Mouse (Mus musculus) layer of hippocampus, postnatal 10 days (tissue): Measurements from ENCODE around the gene Senp1. TPM values are rescaled to one million over a fixed set of nuclear protein-coding genes. Genes with fewer than 3 reads are reported as not detected.
A peak's percentile ranks its signal among the peaks of the same experiment; 100 is the strongest.

ENCODE experiments used
- DNase-seq, 2 experiments: peaks; one replicate each; pipeline ENCODE4 v3.0.0; 2021; ENCODE audit warnings: low spot score in 2 of 2
- total RNA-seq, 2 experiments: library from RNA; stranded (reverse); gene quantifications; 2 replicates each; pipeline ENCODE4 v1.2.3; 2021

Senp1 gene
- total RNA-seq, 2 experiments from 2014 or later: 14.2 to 17.5 TPM

DNA sequence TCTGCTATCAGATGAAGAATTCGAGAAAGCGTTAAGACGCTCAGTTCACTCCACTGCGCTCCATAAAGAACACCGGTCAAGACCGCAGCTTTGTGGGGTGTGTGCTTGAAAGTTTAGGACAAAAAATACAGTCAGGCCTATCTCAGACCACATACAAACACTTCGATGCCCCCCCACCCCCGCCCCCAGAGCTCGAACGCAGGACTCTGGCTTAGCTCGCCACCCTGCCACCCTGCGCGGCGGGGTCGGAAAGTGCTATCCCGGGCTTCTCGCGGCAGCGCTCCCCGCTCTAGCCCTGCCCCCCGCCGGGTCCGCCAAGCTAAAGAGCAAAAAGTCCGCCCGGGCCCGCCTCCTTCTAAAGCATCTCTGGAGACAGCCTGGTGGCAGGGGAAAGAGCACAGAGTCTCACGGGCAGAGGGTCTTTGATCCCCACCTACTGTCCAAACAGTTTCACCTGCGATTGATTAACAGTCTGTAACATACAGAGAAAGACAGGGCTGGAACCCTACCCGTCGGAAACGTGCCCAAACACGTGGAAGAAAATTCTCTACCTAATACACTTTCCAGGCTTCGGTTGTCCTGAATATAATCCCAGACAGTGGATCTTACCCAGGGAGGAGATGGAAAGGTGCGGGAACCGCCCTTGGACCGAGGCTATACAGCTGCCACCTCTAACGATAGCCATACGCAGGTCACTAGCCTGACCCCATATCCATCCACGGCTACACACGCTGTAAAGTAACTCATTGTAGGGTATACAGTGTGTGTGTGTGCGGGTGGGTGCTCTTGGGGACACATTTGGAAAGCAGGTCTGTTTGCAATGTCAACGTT, 90.3 kb downstream of the Senp1 start:
- no peak for DNase-seq

DNA sequence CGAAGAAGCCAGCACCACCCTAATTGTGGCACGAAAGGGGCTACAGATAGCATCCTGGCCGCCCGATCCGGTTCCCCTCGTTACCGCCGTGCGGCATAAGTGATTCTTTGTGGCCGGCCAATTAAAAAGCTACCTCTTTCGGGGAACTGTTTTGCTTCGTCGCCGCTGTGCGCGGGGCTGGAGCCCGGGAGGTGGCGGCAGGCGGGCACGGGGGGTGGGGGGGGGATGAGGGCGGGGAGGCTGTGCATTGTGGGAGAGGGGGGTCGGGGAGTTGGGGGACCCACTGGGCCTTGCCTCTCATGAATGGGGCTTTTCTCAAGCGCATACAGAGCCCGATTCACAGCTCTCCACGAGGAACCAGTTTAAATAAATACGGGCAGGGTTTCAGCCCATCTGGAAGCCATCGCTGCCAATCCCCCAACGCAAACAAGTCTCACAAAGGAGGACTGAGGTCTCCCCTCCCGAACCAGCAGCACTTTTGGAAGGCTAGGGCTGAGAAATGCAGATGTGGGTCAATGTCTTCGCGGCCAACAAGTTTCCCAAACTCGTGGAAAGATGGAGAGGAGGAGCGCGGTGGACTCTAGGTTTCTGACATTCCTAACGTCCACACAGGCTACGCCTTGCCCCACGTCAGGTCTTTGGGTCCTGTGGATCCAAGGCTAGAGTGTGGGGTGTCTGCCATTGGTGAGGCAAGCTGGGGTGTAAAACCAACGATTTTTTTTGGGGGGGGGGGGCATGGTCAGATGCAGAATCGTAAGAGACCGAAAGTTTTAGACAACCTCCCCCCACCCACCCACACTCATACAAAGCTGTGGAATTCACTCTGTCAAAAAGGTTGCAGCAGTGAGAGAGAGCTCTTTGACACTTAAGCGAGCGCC, 91.2 kb downstream of the Senp1 start:
- DNase-seq: peak; percentile 26 to 36

DNA sequence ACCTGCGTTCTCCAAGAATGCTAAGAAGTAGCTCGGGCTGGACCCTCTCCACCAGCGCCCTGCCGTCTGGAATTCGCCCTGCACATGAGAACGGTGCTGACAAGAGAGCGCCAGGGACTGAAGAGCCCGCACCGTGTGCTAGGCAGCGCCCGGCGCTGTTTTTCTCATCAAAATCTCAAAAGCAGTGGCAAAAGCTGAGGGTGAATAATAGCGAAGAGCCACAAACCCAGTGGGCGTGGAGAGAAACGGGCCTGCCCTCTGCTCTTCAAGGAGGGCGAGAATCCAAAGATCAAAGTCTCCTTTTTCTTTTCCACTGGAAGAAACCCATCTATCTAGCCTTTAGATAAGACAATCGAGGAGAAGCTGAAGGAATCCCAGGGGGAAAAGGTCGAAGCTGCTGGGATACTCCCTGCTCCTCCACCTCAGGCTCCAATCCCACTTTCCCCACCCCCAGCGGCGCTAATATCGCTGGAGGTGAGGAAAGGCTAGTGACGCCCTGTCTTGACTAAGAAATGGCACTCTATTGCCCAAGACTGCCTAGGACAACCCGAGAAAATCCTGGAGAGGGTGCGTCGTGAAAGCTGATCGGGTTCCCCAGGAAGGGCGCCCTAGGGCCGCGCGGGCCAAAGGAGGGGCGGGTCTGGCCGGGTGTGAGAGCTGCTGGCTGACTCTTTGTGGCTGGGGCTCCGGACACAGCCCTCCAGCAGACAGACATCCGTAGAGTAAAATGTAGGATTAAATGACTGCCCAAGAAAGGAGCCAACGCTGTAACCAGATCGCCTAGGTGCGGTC, 92.0 kb downstream of the Senp1 start:
- no peak for DNase-seq

DNA sequence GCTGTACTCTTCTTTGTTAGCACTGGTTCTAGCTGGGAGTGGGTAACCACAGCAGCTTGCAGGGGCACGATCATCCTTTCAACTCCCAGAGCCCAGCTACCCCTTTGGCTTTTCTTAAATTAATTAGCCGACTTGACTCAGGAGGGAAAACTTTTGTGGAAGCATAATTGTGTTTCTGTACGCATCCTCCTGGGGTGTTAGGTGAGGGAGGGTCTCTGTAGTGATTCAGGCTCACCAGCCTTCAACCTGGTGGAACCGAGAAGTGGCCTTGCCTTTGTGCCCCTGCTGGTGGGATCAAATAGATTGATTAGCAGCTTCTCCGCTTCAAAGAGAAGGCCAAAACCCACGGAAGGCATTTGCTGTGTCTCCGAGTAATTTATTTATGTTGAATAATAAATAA, 93.6 kb downstream of the Senp1 start:
- no peak for DNase-seq

DNA sequence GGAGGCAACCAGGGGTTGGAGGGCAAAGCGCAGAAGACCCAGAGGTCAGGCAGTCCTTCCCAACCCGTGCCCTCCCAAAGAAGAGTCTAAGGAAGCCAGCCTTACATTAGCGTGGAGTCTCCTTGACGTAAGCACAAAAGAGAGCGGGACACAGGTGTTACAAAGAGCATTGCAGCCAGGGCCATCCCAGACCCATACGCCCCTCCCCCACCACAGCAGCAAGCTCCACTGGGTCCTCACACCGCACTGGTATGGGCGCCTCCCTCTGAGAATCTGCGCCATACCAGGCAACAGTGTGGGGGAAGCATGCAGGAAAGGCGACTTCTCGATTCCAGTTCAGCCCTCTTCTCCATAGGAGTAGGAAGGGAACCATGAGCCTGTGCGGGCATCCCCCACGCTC, 94.0 kb downstream of the Senp1 start:
- DNase-seq: no peak

DNA sequence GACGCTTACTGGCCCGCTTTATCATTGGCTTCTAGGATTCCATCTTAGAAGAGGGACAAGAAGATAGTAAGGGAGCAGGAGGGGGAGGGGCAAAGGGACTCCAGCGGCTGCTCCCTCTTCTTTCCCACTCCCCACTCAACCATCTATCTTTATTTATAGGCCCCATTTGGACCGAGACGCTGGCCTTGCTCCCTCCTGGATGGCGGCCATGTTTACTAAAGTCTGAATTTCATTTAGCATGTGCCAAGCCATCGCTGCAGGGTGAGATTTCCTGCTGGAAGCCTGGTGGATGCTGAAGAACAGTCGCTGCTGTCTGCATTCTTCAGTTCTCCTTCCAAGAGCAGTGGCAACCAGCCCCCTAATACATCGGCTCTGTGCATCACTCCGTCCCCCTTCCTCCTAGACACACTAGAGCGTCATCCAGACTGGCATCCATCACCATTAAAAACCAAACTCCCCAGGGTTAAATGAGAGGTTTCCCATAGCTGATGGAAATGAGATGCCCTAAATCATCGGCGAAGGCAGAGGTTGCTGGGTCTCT, 96.8 kb downstream of the Senp1 start:
- DNase-seq: peak; percentile 56 to 73

- peak; percentile 78 to 79 for DNase-seq
These were observed 100.7 kb downstream of the Senp1 start for GRCm38 (mm10) chr15:97992712-97993286.

- DNase-seq: no peak
These were observed 101.4 kb downstream of the Senp1 start for GRCm38 (mm10) chr15:97992027-97992711.

DNA sequence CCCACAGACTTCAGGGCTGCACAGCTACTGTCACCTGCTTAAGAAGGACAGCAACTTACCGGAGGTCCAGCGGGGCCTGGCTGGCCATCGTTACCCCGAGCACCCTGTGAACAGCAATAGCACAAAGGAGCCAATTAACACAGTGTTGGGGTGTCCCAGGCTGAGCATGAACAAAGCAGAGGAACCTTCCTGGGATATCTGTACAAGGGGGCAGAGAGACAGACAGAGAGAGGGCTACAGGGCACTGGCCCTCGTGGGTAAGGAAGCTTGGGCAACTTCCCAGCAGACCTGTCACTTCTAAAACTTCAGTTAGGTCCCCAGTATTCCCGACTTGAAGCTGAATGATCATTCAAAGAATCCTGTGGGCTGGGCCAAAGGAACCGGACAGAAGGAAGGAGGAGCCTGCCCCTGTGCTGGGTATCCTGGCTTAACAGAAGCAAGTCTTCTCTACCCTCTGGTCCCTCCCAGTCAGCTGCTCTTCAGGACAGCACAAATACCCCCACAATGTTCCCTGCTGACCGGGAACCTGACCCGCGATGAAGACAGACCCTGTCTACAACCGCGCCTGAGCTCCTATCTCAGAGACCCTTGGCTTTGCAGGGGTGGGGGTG, 102.2 kb downstream of the Senp1 start:
- DNase-seq: no peak

GRCm38 (mm10) chr15:97990721-97991120, 102.8 kb downstream of the Senp1 start:
- no peak for DNase-seq

GRCm38 (mm10) chr15:97990124-97990523, 103.4 kb downstream of the Senp1 start:
- no peak for DNase-seq

- DNase-seq: no peak
These were observed 104.0 kb downstream of the Senp1 start for GRCm38 (mm10) chr15:97989544-97989943.

Other genes starting within 250 kb of the Senp1 start
- 10 to 100 TPM; 29.1 to 32.0 TPM for gene Hdac7, start 249.2 kb downstream of the Senp1 start, total RNA-seq
- gene Vdr, start 183.1 kb downstream of the Senp1 start, total RNA-seq: under 1 TPM in 1 of 2 experiments, not detected in 1; 0.07 TPM
- gene Tmem106c, start 129.5 kb downstream of the Senp1 start, total RNA-seq: 10 to 100 TPM; 20.1 to 22.2 TPM
- gene Col2a1, start 89.0 kb downstream of the Senp1 start, total RNA-seq: 1 to 10 TPM; 1.0 to 2.6 TPM
- 100 to 1,000 TPM; 237 to 251 TPM for gene Pfkm, start 1.2 kb downstream of the Senp1 start, total RNA-seq
- 10 to 100 TPM; 40.8 to 40.9 TPM for gene Asb8, start 71.9 kb upstream of the Senp1 start, total RNA-seq
- gene Ccdc184, start 73.4 kb upstream of the Senp1 start, total RNA-seq: 10 to 100 TPM; 31.3 to 32.1 TPM
- gene Olfr288, start 101.8 kb upstream of the Senp1 start, total RNA-seq: not detected
- gene Gm44579, start 127.2 kb upstream of the Senp1 start, total RNA-seq: under 1 TPM in 1 of 2 experiments, not detected in 1; 0.18 TPM
- gene Olfr287, start 127.3 kb upstream of the Senp1 start, total RNA-seq: under 1 TPM; 0.69 to 0.71 TPM
- not detected for gene Olfr286, start 140.7 kb upstream of the Senp1 start, total RNA-seq
- not detected for gene H1fnt, start 163.5 kb upstream of the Senp1 start, total RNA-seq
- gene Zfp641, start 202.4 kb upstream of the Senp1 start, total RNA-seq: 1 to 10 TPM; 8.2 to 8.5 TPM
- not detected for gene Olfr285, start 223.6 kb upstream of the Senp1 start, total RNA-seq
- not detected for gene Olfr284, start 247.2 kb upstream of the Senp1 start, total RNA-seq